Comparison of ENCODE assay signal across 11 mouse cellular contexts in genomic region chr10:60577920-60578737, GRCm38 (mm10).
A peak's percentile ranks its signal among the peaks of the same experiment; 100 is the strongest.
DNase-seq lines count a peak whose midpoint lies in the region; ATAC-seq and TF ChIP-seq lines count a peak whose summit lies in the region.
"Had no signal": no experiment of that assay in that cellular context is flagged by ENCODE, and none has a peak within 500 bp of the region (broad histone marks: within the 10 kb centered on the region; RNA-seq: fewer than 3 reads in every experiment).

No protein-coding gene starts in this region.

- H3K9ac ChIP-seq in heart, adult 2 months (ENCODE audit: low read depth, low read length) = no peak overlapping the region
- no peak overlapping the region for H3K9ac ChIP-seq in stomach, embryonic 15.5 days
- H3K9ac ChIP-seq in stomach, postnatal 0 days (ENCODE audit: low read length) = no peak overlapping the region
- H3K9ac ChIP-seq: lung, embryonic 14.5 days; midbrain, embryonic 12.5 days; neural tube, embryonic 12.5 days had no signal

- no peak for TF ChIP-seq POLR2A in heart, adult 2 months (IDR thresholded peaks at IDR 0.05; ENCODE audit: insufficient read depth, low read depth, low read length)

- no peaks in the 10 kb centered on the region for H3K36me3 ChIP-seq in heart, adult 2 months (ENCODE audit: control insufficient read depth, insufficient read depth, low read length)
- H3K36me3 ChIP-seq in stomach, embryonic 15.5 days = no peaks in the 10 kb centered on the region
- no peaks in the 10 kb centered on the region for H3K36me3 ChIP-seq in stomach, postnatal 0 days (ENCODE audit: control insufficient read depth, insufficient read depth, low read length)
- H3K36me3 ChIP-seq: midbrain, embryonic 12.5 days; neural tube, embryonic 12.5 days had no signal

- peak; percentile 56; the same call in 1 of the 2 replicates for ATAC-seq in stomach, embryonic 15.5 days (ENCODE audit: insufficient read depth, low FRiP score, low read depth)
- no peak for ATAC-seq in stomach, postnatal 0 days (ENCODE audit: low FRiP score, low TSS enrichment)
- ATAC-seq in erythroid progenitor cell, adult 5-6 weeks (replicated peaks; ENCODE audit: low FRiP score, poor library complexity, severe bottlenecking) = peak; percentile 77

- no peak overlapping the region for H3K4me2 ChIP-seq in stomach, embryonic 15.5 days
- H3K4me2 ChIP-seq in stomach, postnatal 0 days (replicated peaks; ENCODE audit: low read depth) = no peak overlapping the region
- H3K4me2 ChIP-seq: lung, embryonic 14.5 days; midbrain, embryonic 12.5 days; neural tube, embryonic 12.5 days had no signal

- H3K4me3 ChIP-seq in heart, adult 2 months = no peak overlapping the region
- no peak overlapping the region for H3K4me3 ChIP-seq in stomach, embryonic 15.5 days (replicated peaks)
- H3K4me3 ChIP-seq in stomach, postnatal 0 days (ENCODE audit: low read depth, low read length) = no peak overlapping the region
- H3K4me3 ChIP-seq: midbrain, embryonic 12.5 days; neural tube, embryonic 12.5 days had no signal

- WGBS in heart, adult 2 months = 70% methylated on average over 12 of the region's 12 CpGs
- 82% methylated on average over 12 of the region's 12 CpGs for WGBS in stomach, embryonic 15.5 days
- WGBS in stomach, postnatal 0 days = 79% methylated on average over 12 of the region's 12 CpGs

- H3K4me1 ChIP-seq in heart, adult 2 months (ENCODE audit: control insufficient read depth, insufficient read depth, low read length) = peaks cover 8% of the 10 kb centered on the region
- 0 out of 2 replicates have a peak, but pooled peaks cover 9% of the 10 kb centered on the region for H3K4me1 ChIP-seq in stomach, embryonic 15.5 days
- H3K4me1 ChIP-seq in stomach, postnatal 0 days (replicated peaks; ENCODE audit: control insufficient read depth, insufficient read depth) = no peaks in the 10 kb centered on the region

- TF ChIP-seq CTCF in heart, adult 2 months (IDR thresholded peaks at IDR 0.05) = no peak
- TF ChIP-seq CTCF in stomach, postnatal 0 days (IDR thresholded peaks at IDR 0.05; ENCODE audit: low read depth) = no peak

- no peak for TF ChIP-seq EP300 in heart, adult 2 months (IDR thresholded peaks at IDR 0.05; ENCODE audit: insufficient read depth, low read depth, low read length)
- no peak for TF ChIP-seq EP300 in stomach, postnatal 0 days (optimal IDR thresholded peaks at IDR 0.05)

- H3K27me3 ChIP-seq in heart, adult 2 months (ENCODE audit: control insufficient read depth, insufficient read depth, low read length) = no peaks in the 10 kb centered on the region
- H3K27me3 ChIP-seq in stomach, embryonic 15.5 days (replicated peaks) = no peaks in the 10 kb centered on the region
- H3K27me3 ChIP-seq in stomach, postnatal 0 days (ENCODE audit: control insufficient read depth, insufficient read depth, low read length) = no peaks in the 10 kb centered on the region

- no peak for DNase-seq in heart, adult 2 months
- no peak for DNase-seq in heart, postnatal 4 days
- no peak for DNase-seq in stomach, postnatal 0 days (ENCODE audit: low spot score)
- DNase-seq in ovary, postnatal 10 days (ENCODE audit: low spot score) = no peak
- DNase-seq in cerebellum, adult 8-10 months = no peak
- DNase-seq: thymus, postnatal 25 days had no signal

- intact Hi-C loops in heart, adult 2 months (cut with DNase I) = loop anchor here (5.0 kb wide), 1 partner anchor 94 kb away; no protein-coding TSS in a partner anchor

- H3K27ac ChIP-seq in heart, adult 2 months = peak overlapping the region; percentile 56
- no peak overlapping the region for H3K27ac ChIP-seq in stomach, embryonic 15.5 days
- no peak overlapping the region for H3K27ac ChIP-seq in stomach, postnatal 0 days (replicated peaks)
- H3K27ac ChIP-seq: midbrain, embryonic 12.5 days; neural tube, embryonic 12.5 days had no signal

- H3K79me2 ChIP-seq in heart, adult 2 months (replicated peaks; ENCODE audit: control insufficient read depth, insufficient read depth, low read length) = no peaks in the 10 kb centered on the region

- no peaks in the 10 kb centered on the region for H3K9me3 ChIP-seq in stomach, embryonic 15.5 days
- H3K9me3 ChIP-seq in stomach, postnatal 0 days (ENCODE audit: control insufficient read depth, low read length) = no peaks in the 10 kb centered on the region
- H3K9me3 ChIP-seq: midbrain, embryonic 12.5 days; neural tube, embryonic 12.5 days had no signal
